Mouse (Mus musculus) cerebellum, adult 2 months (tissue): ENCODE data around the gene Eif3l. TPM values are rescaled to one million over a fixed set of nuclear protein-coding genes. Genes with fewer than 3 reads are reported as not detected.

Experiments
- DNase-seq, 2 experiments: peaks; one replicate each; pipeline ENCODE4 v3.0.0; 2021
- H3K27ac ChIP-seq: fragments of 200-500 bp; 2 replicates; pipeline ENCODE4 v1.5.1; 2012; ENCODE audit warnings: low read length, control low read depth, inconsistent platforms; ENCODE audit not compliant: insufficient read depth
- H3K27me3 ChIP-seq: fragments of 200-500 bp; 2 replicates; pipeline ENCODE4 v1.6.1; 2012; ENCODE audit warnings: inconsistent platforms, mild to moderate bottlenecking, low read length, moderate library complexity; ENCODE audit not compliant: control insufficient read depth, insufficient read depth
- H3K4me1 ChIP-seq: fragments of 200-500 bp; 2 replicates; pipeline ENCODE4 v1.6.1; 2011; ENCODE audit warnings: low read length; ENCODE audit not compliant: control insufficient read depth, insufficient read depth
- H3K4me3 ChIP-seq: fragments of 200-500 bp; replicated peaks from 2 replicates; pipeline ENCODE3; 2011; ENCODE audit warnings: mild to moderate bottlenecking, low read depth, low read length, control low read depth; ENCODE audit not compliant: insufficient read depth
- CTCF ChIP-seq: fragments of 200-500 bp; IDR thresholded peaks from 2 replicates; pipeline ENCODE4 v1.5.1; 2011; ENCODE audit warnings: low read depth, mild to moderate bottlenecking, control low read depth, low read length, moderate library complexity, borderline replicate concordance; ENCODE audit not compliant: insufficient read depth
- POLR2A ChIP-seq: fragments of 200-500 bp; IDR thresholded peaks from 2 replicates; pipeline ENCODE4 v1.6.1; 2011; ENCODE audit warnings: low read length, control low read depth, borderline replicate concordance; ENCODE audit not compliant: insufficient read depth
- WGBS: fragments of 180-500 bp; shearing (Covaris S2); methylation state at CpG from one replicate; pipeline ENCODE4 v1.1.7; 2018; 5-methylcytosine and 5-hydroxymethylcytosine counted together
- polyA plus RNA-seq: library from polyadenylated mRNA; depleted of rRNA; stranded (reverse); fragments of >200 nt; gene quantifications from 2 replicates; pipeline ENCODE4 v1.2.3, GENCODE M21; 2012

Eif3l gene
- polyA plus RNA-seq, 1 experiment: 88.1 TPM

- TF ChIP-seq POLR2A (no peak), CTCF (no peak)
- H3K4me3 ChIP-seq: peak within 1 kb of the TSS; percentile 48
- H3K27me3 ChIP-seq: no peaks in the 10 kb centered on the region
- WGBS: 62% methylated on average over 6 of the region's 6 CpGs
- no peak for DNase-seq
- no peak within 1 kb of the TSS for H3K27ac ChIP-seq
- H3K4me1 ChIP-seq: peaks cover 10% of the 10 kb centered on the region
Measured at GRCm38 (mm10) chr15:79041585-79041984, 33.4 kb upstream of the Eif3l start, which contains the start of gene Galr3. Gene Galr3 (plus strand): TSS chr15:79041885.

DNA sequence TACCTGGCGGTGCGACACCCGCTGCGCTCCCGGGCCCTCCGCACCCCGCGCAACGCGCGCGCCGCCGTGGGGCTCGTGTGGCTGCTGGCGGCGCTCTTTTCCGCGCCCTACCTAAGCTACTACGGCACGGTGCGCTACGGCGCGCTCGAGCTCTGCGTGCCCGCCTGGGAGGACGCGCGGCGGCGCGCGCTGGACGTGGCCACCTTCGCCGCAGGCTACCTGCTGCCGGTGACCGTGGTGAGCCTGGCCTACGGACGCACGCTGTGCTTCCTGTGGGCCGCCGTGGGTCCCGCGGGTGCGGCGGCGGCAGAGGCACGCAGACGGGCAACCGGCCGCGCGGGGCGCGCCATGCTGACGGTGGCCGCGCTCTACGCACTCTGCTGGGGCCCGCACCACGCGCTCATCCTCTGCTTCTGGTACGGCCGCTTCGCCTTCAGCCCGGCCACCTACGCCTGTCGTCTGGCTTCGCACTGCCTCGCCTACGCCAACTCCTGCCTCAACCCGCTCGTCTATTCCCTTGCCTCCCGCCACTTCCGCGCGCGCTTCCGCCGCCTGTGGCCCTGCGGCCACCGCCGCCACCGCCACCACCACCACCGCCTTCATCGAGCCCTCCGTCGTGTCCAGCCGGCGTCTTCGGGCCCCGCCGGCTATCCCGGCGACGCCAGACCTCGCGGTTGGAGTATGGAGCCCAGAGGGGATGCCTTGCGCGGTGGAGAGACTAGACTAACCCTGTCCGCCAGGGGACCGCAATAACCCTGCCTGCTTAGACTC, 32.1 kb upstream of the Eif3l start:
- H3K4me3 ChIP-seq: peak overlapping the region; percentile 48
- under 1% methylated on average over 103 of the region's 105 CpGs for WGBS
- no peak overlapping the region for H3K27ac ChIP-seq
- H3K27me3 ChIP-seq: no peaks in the 10 kb centered on the region
- DNase-seq: peak; percentile 58 to 60
- peaks cover 9% of the 10 kb centered on the region for H3K4me1 ChIP-seq
- TF ChIP-seq CTCF (no peak), POLR2A (peak; percentile 30; the same call in 1 of the 2 replicates)

GRCm38 (mm10) chr15:79044837-79045236, 30.1 kb upstream of the Eif3l start:
- no peaks in the 10 kb centered on the region for H3K27me3 ChIP-seq
- 31% methylated on average over 4 of the region's 4 CpGs for WGBS
- no peaks in the 10 kb centered on the region for H3K4me1 ChIP-seq
- TF ChIP-seq POLR2A (no peak), CTCF (no peak)
- H3K27ac ChIP-seq: no peak overlapping the region
- DNase-seq: no peak
- H3K4me3 ChIP-seq: no peak overlapping the region

DNA sequence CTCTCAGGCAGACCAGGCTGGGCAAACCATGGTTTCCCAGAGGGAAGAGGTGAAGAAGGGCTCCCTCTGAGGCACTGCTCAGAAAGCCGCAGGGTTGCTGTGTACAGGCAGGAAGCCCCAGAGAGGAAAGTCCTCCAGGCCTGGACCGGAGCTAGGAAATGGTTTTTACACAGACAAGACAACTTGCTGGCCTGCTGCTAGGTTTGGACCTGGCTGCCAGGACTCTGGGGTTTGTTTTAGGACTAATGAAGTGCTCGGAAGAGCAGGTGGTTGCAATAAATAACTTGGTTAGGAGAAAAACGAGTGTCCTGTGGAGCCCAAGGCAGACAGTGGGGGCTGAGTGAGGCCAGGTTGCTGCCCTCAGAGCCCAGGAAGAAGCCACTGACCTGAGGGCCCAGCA, 26.8 kb upstream of the Eif3l start:
- WGBS: 30% methylated on average over 4 of the region's 4 CpGs
- no peak overlapping the region for H3K4me3 ChIP-seq
- H3K4me1 ChIP-seq: no peaks in the 10 kb centered on the region
- no peak overlapping the region for H3K27ac ChIP-seq
- peak; percentile 49 to 58 for DNase-seq
- H3K27me3 ChIP-seq: no peaks in the 10 kb centered on the region
- no peak for TF ChIP-seq CTCF
- TF ChIP-seq POLR2A: no peak

GRCm38 (mm10) chr15:79050160-79050845, 24.7 kb upstream of the Eif3l start:
- Histone ChIP-seq H3K27me3 (no peaks in the 10 kb centered on the region), H3K27ac (no peak overlapping the region), H3K4me3 (no peak overlapping the region), H3K4me1 (no peaks in the 10 kb centered on the region)
- TF ChIP-seq CTCF: no peak
- no peak for TF ChIP-seq POLR2A
- WGBS: 53% methylated on average over 9 of the region's 9 CpGs
- DNase-seq: no peak

DNA sequence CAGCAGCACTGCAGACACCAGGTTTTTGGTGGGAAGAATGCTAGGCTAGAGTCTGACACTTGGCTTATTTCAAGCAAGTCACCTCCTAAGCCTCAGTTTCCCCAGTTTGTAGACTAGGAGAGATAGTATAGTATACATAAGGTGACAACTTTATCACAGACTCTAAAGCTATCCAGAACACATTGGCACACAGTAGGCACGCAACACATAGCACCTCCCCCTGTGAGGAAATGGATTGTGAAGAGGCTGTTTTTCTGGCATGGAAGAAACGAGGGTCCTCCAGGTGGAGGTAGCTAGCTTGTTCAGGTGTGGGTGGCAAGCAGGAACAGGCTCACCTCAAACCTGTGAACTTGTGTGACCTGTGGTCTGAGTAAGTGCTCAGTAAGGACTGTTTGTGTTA, 24.0 kb upstream of the Eif3l start:
- no peak overlapping the region for H3K4me3 ChIP-seq
- DNase-seq: no peak
- no peak overlapping the region for H3K27ac ChIP-seq
- WGBS: 90% methylated on average over 2 of the region's 2 CpGs
- H3K27me3 ChIP-seq: no peaks in the 10 kb centered on the region
- no peaks in the 10 kb centered on the region for H3K4me1 ChIP-seq
- TF ChIP-seq CTCF: no peak
- no peak for TF ChIP-seq POLR2A

- H3K4me3 ChIP-seq: no peak overlapping the region
- H3K27ac ChIP-seq: no peak overlapping the region
- no peak for DNase-seq
- TF ChIP-seq POLR2A (no peak), CTCF (no peak)
- H3K27me3 ChIP-seq: no peaks in the 10 kb centered on the region
- 75% methylated on average over 13 of the region's 13 CpGs for WGBS
- H3K4me1 ChIP-seq: no peaks in the 10 kb centered on the region
Measured at GRCm38 (mm10) chr15:79051461-79052360, 23.3 kb upstream of the Eif3l start.

DNA sequence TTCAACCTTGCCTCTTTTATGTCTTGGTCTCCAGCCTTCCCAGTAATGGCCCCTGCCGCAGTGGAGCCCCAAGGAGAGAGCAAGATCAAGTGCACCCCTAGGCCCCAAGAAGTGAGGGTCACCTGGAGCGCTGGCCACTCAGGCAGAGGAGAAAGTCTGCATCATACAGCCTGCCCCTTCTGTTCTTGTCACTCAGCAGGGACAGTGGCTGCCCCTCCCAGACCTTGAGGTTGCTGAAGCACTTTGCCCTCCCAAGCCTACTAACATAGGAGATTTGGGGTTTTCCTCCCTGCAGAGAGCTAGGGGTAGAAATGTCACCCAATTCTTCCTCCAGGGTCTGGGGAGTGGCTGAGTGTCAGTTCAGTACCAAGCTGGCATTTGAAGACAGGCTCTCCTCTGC, 22.6 kb upstream of the Eif3l start:
- DNase-seq: no peak
- 86% methylated on average over 2 of the region's 2 CpGs for WGBS
- TF ChIP-seq CTCF (no peak), POLR2A (no peak)
- H3K27ac ChIP-seq: no peak overlapping the region
- H3K4me1 ChIP-seq: no peaks in the 10 kb centered on the region
- no peak overlapping the region for H3K4me3 ChIP-seq
- no peaks in the 10 kb centered on the region for H3K27me3 ChIP-seq
